Mouse (Mus musculus): ENCODE results near the gene Col6a6. TPM values are rescaled to one million over a fixed set of nuclear protein-coding genes. Genes with fewer than 3 reads are reported as not detected.
"Not testable (repeated sequence)": the region's sequence is repeated elsewhere in the genome, so short reads cannot be mapped to it uniquely, and the experiment has no call there.

Gene Col6a6
- total and polyA plus RNA-seq, 3 experiments = 0.05 TPM; not detected in 2

- no peaks in the 10 kb centered on the region for H3K36me3 ChIP-seq (replicated peaks)
- no peak overlapping the region for H3K4me3 ChIP-seq (ENCODE audit: low read depth, low read length)
- DNase-seq (ENCODE audit: low spot score) (no peak), ATAC-seq (ENCODE audit: extremely low read depth, insufficient number of reproducible peaks, low FRiP score, poor library complexity, severe bottlenecking) (no peak)
- no peaks in the 10 kb centered on the region for H3K27me3 ChIP-seq (ENCODE audit: insufficient read depth, low read length)
- no peaks in the 10 kb centered on the region for H3K4me1 ChIP-seq (ENCODE audit: insufficient read depth, low read depth, low read length)
- TF ChIP-seq GATA2 (IDR thresholded peaks at IDR 0.05; ENCODE audit: borderline replicate concordance, low read depth, low read length) (no peak), TAL1 (conservative IDR thresholded peaks at IDR 0.05; ENCODE audit: low read depth, low read length) (no peak), GATA1 (IDR thresholded peaks at IDR 0.05; ENCODE audit: borderline replicate concordance, low read length) (no peak), CTCF (IDR thresholded peaks at IDR 0.05; ENCODE audit: low read depth, low read length) (no peak), POLR2AphosphoS5 (IDR thresholded peaks at IDR 0.05; ENCODE audit: insufficient replicate concordance, low read depth, low read length) (no peak)
- peaks cover 36% of the 10 kb centered on the region for H3K9me3 ChIP-seq (replicated peaks)
Observed at GRCm38 (mm10) chr9:105851011-105851410, 23.1 kb upstream of the Col6a6 start.

- TF ChIP-seq CTCF (IDR thresholded peaks at IDR 0.05; ENCODE audit: low read depth, low read length) (no peak), GATA2 (IDR thresholded peaks at IDR 0.05; ENCODE audit: borderline replicate concordance, low read depth, low read length) (no peak), POLR2AphosphoS5 (IDR thresholded peaks at IDR 0.05; ENCODE audit: insufficient replicate concordance, low read depth, low read length) (no peak), GATA1 (IDR thresholded peaks at IDR 0.05; ENCODE audit: borderline replicate concordance, low read length) (no peak), TAL1 (conservative IDR thresholded peaks at IDR 0.05; ENCODE audit: low read depth, low read length) (no peak)
- no peak overlapping the region for H3K4me3 ChIP-seq (ENCODE audit: low read depth, low read length)
- H3K4me1 ChIP-seq (ENCODE audit: insufficient read depth, low read depth, low read length) = no peaks in the 10 kb centered on the region
- H3K36me3 ChIP-seq (replicated peaks) = no peaks in the 10 kb centered on the region
- ATAC-seq (ENCODE audit: extremely low read depth, insufficient number of reproducible peaks, low FRiP score, poor library complexity, severe bottlenecking) = no peak
- peaks cover 34% of the 10 kb centered on the region for H3K9me3 ChIP-seq (replicated peaks)
- no peak for DNase-seq (ENCODE audit: low spot score)
- H3K27me3 ChIP-seq (ENCODE audit: insufficient read depth, low read length) = no peaks in the 10 kb centered on the region
Observed at GRCm38 (mm10) chr9:105848396-105848795, 20.4 kb upstream of the Col6a6 start.

- DNase-seq (ENCODE audit: low spot score) (no peak), ATAC-seq (ENCODE audit: extremely low read depth, insufficient number of reproducible peaks, low FRiP score, poor library complexity, severe bottlenecking) (no peak)
- Histone ChIP-seq H3K4me3 (ENCODE audit: low read depth, low read length) (no peak overlapping the region), H3K27me3 (ENCODE audit: insufficient read depth, low read length) (no peaks in the 10 kb centered on the region), H3K9me3 (replicated peaks) (peaks cover 32% of the 10 kb centered on the region), H3K36me3 (replicated peaks) (no peaks in the 10 kb centered on the region), H3K4me1 (ENCODE audit: insufficient read depth, low read depth, low read length) (no peaks in the 10 kb centered on the region)
- TF ChIP-seq TAL1 (conservative IDR thresholded peaks at IDR 0.05; ENCODE audit: low read depth, low read length) (no peak), GATA1 (IDR thresholded peaks at IDR 0.05; ENCODE audit: borderline replicate concordance, low read length) (no peak), GATA2 (IDR thresholded peaks at IDR 0.05; ENCODE audit: borderline replicate concordance, low read depth, low read length) (no peak), POLR2AphosphoS5 (IDR thresholded peaks at IDR 0.05; ENCODE audit: insufficient replicate concordance, low read depth, low read length) (no peak), CTCF (IDR thresholded peaks at IDR 0.05; ENCODE audit: low read depth, low read length) (no peak)
Observed at GRCm38 (mm10) chr9:105847261-105847660, 19.3 kb upstream of the Col6a6 start.

GRCm38 (mm10) chr9:105841386-105841785 lies 13.4 kb upstream of the Col6a6 start:
- H3K9me3 ChIP-seq (replicated peaks) = peaks cover 29% of the 10 kb centered on the region
- DNase-seq (ENCODE audit: low spot score); H3K4me3 ChIP-seq (ENCODE audit: low read depth, low read length); H3K27me3 ChIP-seq (ENCODE audit: insufficient read depth, low read length); H3K4me1 ChIP-seq (ENCODE audit: insufficient read depth, low read depth, low read length); ATAC-seq (ENCODE audit: extremely low read depth, insufficient number of reproducible peaks, low FRiP score, poor library complexity, severe bottlenecking); H3K36me3 ChIP-seq (replicated peaks): not testable (repeated sequence)

GRCm38 (mm10) chr9:105839147-105839515 lies 11.2 kb upstream of the Col6a6 start:
- DNase-seq (ENCODE audit: low spot score) = no peak
- no peak for ATAC-seq (ENCODE audit: extremely low read depth, insufficient number of reproducible peaks, low FRiP score, poor library complexity, severe bottlenecking)

GRCm38 (mm10) chr9:105838396-105839146 lies 10.6 kb upstream of the Col6a6 start:
- no peak for DNase-seq (ENCODE audit: low spot score)
- ATAC-seq (ENCODE audit: extremely low read depth, insufficient number of reproducible peaks, low FRiP score, poor library complexity, severe bottlenecking) = no peak
- Histone ChIP-seq H3K4me3 (ENCODE audit: low read depth, low read length) (no peak overlapping the region), H3K4me1 (ENCODE audit: insufficient read depth, low read depth, low read length) (no peaks in the 10 kb centered on the region), H3K27me3 (ENCODE audit: insufficient read depth, low read length) (no peaks in the 10 kb centered on the region), H3K9me3 (replicated peaks) (peaks cover 31% of the 10 kb centered on the region), H3K36me3 (replicated peaks) (no peaks in the 10 kb centered on the region)
- no peak for TF ChIP-seq TAL1 (conservative IDR thresholded peaks at IDR 0.05; ENCODE audit: low read depth, low read length)
- no peak for TF ChIP-seq GATA1 (IDR thresholded peaks at IDR 0.05; ENCODE audit: borderline replicate concordance, low read length)
- TF ChIP-seq GATA2 (IDR thresholded peaks at IDR 0.05; ENCODE audit: borderline replicate concordance, low read depth, low read length) = no peak
- TF ChIP-seq CTCF (IDR thresholded peaks at IDR 0.05; ENCODE audit: low read depth, low read length) = no peak
- TF ChIP-seq POLR2AphosphoS5 (IDR thresholded peaks at IDR 0.05; ENCODE audit: insufficient replicate concordance, low read depth, low read length) = no peak

More at GRCm38 (mm10) chr9:105839147-105839515, 11.2 kb upstream of the Col6a6 start:
- TF ChIP-seq GATA2 (IDR thresholded peaks at IDR 0.05; ENCODE audit: borderline replicate concordance, low read depth, low read length) (no peak), GATA1 (IDR thresholded peaks at IDR 0.05; ENCODE audit: borderline replicate concordance, low read length) (no peak), CTCF (IDR thresholded peaks at IDR 0.05; ENCODE audit: low read depth, low read length) (no peak), POLR2AphosphoS5 (IDR thresholded peaks at IDR 0.05; ENCODE audit: insufficient replicate concordance, low read depth, low read length) (no peak), TAL1 (conservative IDR thresholded peaks at IDR 0.05; ENCODE audit: low read depth, low read length) (no peak)
- H3K9me3 ChIP-seq (replicated peaks) = peaks cover 33% of the 10 kb centered on the region
- H3K27me3 ChIP-seq (ENCODE audit: insufficient read depth, low read length) = no peaks in the 10 kb centered on the region
- H3K36me3 ChIP-seq (replicated peaks) = no peaks in the 10 kb centered on the region
- no peaks in the 10 kb centered on the region for H3K4me1 ChIP-seq (ENCODE audit: insufficient read depth, low read depth, low read length)
- no peak overlapping the region for H3K4me3 ChIP-seq (ENCODE audit: low read depth, low read length)

All from G1E (cell line).